Mouse (Mus musculus) erythroblast, embryonic 14.5 days (primary cell): ENCODE data around the gene Ctnnd2.

Experiments
- GATA1 ChIP-seq: IDR thresholded peaks from 2 replicates; pipeline ENCODE4 v1.6.1; 2012; ENCODE audit warnings: low read length, inconsistent platforms, mixed read lengths
- TAL1 ChIP-seq: IDR thresholded peaks from 3 replicates; pipeline ENCODE4 v1.6.1; 2012; ENCODE audit warnings: low read length, inconsistent platforms, mixed read lengths

DNA sequence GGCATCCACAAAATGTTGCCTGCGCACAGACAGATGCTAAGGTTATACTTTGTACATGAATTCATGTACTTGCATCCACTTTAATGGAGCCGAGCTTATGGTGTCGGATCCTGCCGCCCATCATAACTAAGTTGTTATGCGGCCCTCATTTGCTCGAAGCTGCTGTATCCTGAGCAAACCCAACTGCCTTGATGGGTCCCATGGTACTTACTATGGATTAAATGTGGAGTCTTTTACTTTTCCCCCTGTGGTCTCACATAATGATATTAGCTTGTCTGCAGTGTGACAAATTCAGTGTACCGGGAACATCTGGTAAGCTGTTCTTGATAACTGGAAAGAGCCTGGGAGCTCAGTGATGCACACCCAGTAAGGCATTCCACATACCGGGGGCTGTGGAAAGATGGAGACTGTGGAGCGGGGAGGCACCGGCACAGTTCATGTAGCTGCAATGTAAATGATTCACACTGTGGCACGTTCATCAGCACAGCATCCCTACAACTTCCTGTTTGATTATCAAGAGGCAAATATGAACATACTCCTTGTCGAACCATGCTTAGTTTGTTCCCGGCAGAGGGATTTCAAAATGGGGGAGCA lies 294.7 kb downstream of the Ctnnd2 start:
- no peak for TF ChIP-seq GATA1
- TF ChIP-seq TAL1 = no peak
